8 mouse cellular contexts compared by ENCODE assay signal in genomic region chr9:124256271-124257199, GRCm38 (mm10). TPM values are rescaled to one million over a fixed set of nuclear protein-coding genes. Genes with fewer than 3 reads are reported as not detected.
DNase-seq lines count a peak whose midpoint lies in the region; ATAC-seq and TF ChIP-seq lines count a peak whose summit lies in the region.
"Not testable (repeated sequence)": the region's sequence is repeated elsewhere in the genome, so short reads cannot be mapped to it uniquely, and the experiment has no call there.

No protein-coding gene starts in this region.

- H3K9ac ChIP-seq in embryonic facial prominence, embryonic 12.5 days; hindbrain, embryonic 16.5 days (ENCODE audit: low read depth, low read length); limb, embryonic 14.5 days (ENCODE audit: low read depth, low read length, severe bottlenecking): not testable (repeated sequence)

- H3K4me2 ChIP-seq in embryonic facial prominence, embryonic 12.5 days (replicated peaks); hindbrain, embryonic 16.5 days (ENCODE audit: low read length); limb, embryonic 14.5 days (replicated peaks; ENCODE audit: low read depth, low read length, severe bottlenecking): not testable (repeated sequence)

- DNase-seq in adipocyte (ENCODE audit: low spot score) = peak; percentile 62
- DNase-seq in gastrocnemius, postnatal 4 days (ENCODE audit: low spot score in 2 of 2) = peak; percentile 42 to 67
- DNase-seq in limb, embryonic 14.5 days (ENCODE audit: low spot score) = not testable (repeated sequence)
- peak; percentile 64 for DNase-seq in midbrain, embryonic 10.5 days (ENCODE audit: low spot score)
- DNase-seq in retina, embryonic 14.5 days (ENCODE audit: low spot score) = peak; percentile 42
- DNase-seq in yolk sac, embryonic 10.5 days (ENCODE audit: low spot score) = peak; percentile 60

- ATAC-seq in embryonic facial prominence, embryonic 12.5 days (ENCODE audit: insufficient number of reproducible peaks, insufficient read depth, low FRiP score, low TSS enrichment) = peak; percentile 82
- ATAC-seq in hindbrain, embryonic 16.5 days = peak; percentile 79
- peak; percentile 34; the same call in 1 of the 2 replicates for ATAC-seq in limb, embryonic 14.5 days (ENCODE audit: low FRiP score, low read depth)

- TF ChIP-seq POLR2A in limb, embryonic 14.5 days (IDR thresholded peaks at IDR 0.05; ENCODE audit: borderline replicate concordance, extremely low read depth, insufficient read depth, insufficient read length) = not testable (repeated sequence)

- H3K9me3 ChIP-seq in embryonic facial prominence, embryonic 12.5 days = peaks cover 12% of the 10 kb centered on the region
- not testable (repeated sequence) for H3K9me3 ChIP-seq in hindbrain, embryonic 16.5 days (ENCODE audit: control insufficient read depth, low read length)
- peaks cover 17% of the 10 kb centered on the region for H3K9me3 ChIP-seq in limb, embryonic 14.5 days (ENCODE audit: control insufficient read depth, low read length)
- peaks cover 12% of the 10 kb centered on the region for H3K9me3 ChIP-seq in midbrain, embryonic 10.5 days (replicated peaks)

- not testable (repeated sequence) for H3K36me3 ChIP-seq in embryonic facial prominence, embryonic 12.5 days; hindbrain, embryonic 16.5 days (ENCODE audit: control insufficient read depth, insufficient read depth, low read length); limb, embryonic 14.5 days (ENCODE audit: control insufficient read depth, insufficient read depth, low read length); midbrain, embryonic 10.5 days

- not testable (repeated sequence) for H3K4me3 ChIP-seq in embryonic facial prominence, embryonic 12.5 days; hindbrain, embryonic 16.5 days (ENCODE audit: low read length); limb, embryonic 14.5 days (replicated peaks; ENCODE audit: low read length); midbrain, embryonic 10.5 days

- not testable (repeated sequence) for H3K27me3 ChIP-seq in embryonic facial prominence, embryonic 12.5 days; hindbrain, embryonic 16.5 days (replicated peaks; ENCODE audit: control insufficient read depth, insufficient read depth, low read length); limb, embryonic 14.5 days (ENCODE audit: control insufficient read depth, insufficient read depth, low read length); midbrain, embryonic 10.5 days (ENCODE audit: low read depth, poor library complexity, severe bottlenecking)

- H3K4me1 ChIP-seq in embryonic facial prominence, embryonic 12.5 days; hindbrain, embryonic 16.5 days (ENCODE audit: control insufficient read depth, insufficient read depth, low read depth, low read length); limb, embryonic 14.5 days (ENCODE audit: control insufficient read depth, insufficient read depth, low read length); midbrain, embryonic 10.5 days: not testable (repeated sequence)

- H3K27ac ChIP-seq in embryonic facial prominence, embryonic 12.5 days; hindbrain, embryonic 16.5 days (ENCODE audit: low read depth, low read length); limb, embryonic 14.5 days (replicated peaks; ENCODE audit: low read depth, low read length): not testable (repeated sequence)
- H3K27ac ChIP-seq in midbrain, embryonic 10.5 days (replicated peaks) = peak overlapping the region; percentile 0; the same call in 1 of the 2 replicates

- 13% methylated on average over 1 of the region's 1 CpGs for WGBS in embryonic facial prominence, embryonic 12.5 days
- WGBS in hindbrain, embryonic 16.5 days = 17% methylated on average over 1 of the region's 1 CpGs
- WGBS in limb, embryonic 14.5 days = 12% methylated on average over 1 of the region's 1 CpGs
- WGBS in midbrain, embryonic 10.5 days = 16% methylated on average over 1 of the region's 1 CpGs

RNA-seq across cellular contexts. Expression of gene 2010315B03Rik, which starts 56.0 kb away (rescaled TPM):
- polyA plus RNA-seq in embryonic facial prominence, embryonic 12.5 days (2016; fragmentation: Nextera tagmentation; extraction: Ambion mirVana) = 6.9 and 7.4 TPM in 2 replicates
- total RNA-seq in gastrocnemius, postnatal 4 days (2021) = 10 to 100 TPM; 13.2 to 14.6 TPM
- polyA plus RNA-seq in hindbrain, embryonic 16.5 days (2015; fragmentation: Nextera tagmentation; extraction: Ambion mirVana) = 14.4 and 15.6 TPM in 2 replicates
- 8.7 and 11.7 TPM in 2 replicates for polyA plus RNA-seq in limb, embryonic 14.5 days (2012; rRNA removed)
- 5.0 and 5.5 TPM in 2 replicates for polyA plus RNA-seq in limb, embryonic 14.5 days (2014; fragmentation: Nextera tagmentation; extraction: Ambion mirVana)
- 8.5 and 9.9 TPM in 2 replicates for polyA plus RNA-seq in midbrain, embryonic 10.5 days (2016; fragmentation: Nextera tagmentation; extraction: Ambion mirVana)
